Mouse (Mus musculus): ENCODE results near the gene Adcy2. TPM values are rescaled to one million over a fixed set of nuclear protein-coding genes. Genes with fewer than 3 reads are reported as not detected.

Gene Adcy2
- total and polyA plus RNA-seq, 3 experiments: not detected

GRCm38 (mm10) chr13:68815704-68816477, 183.4 kb downstream of the Adcy2 start:
- H3K4me3 ChIP-seq (ENCODE audit: control insufficient read depth in 1 of 2, insufficient read depth in 1 of 2, low read depth in 2 of 2, low read length in 2 of 2): no peak overlapping the region
- TF ChIP-seq CHD2 (IDR thresholded peaks at IDR 0.05; ENCODE audit: low read length) (no peak), TAL1 (IDR thresholded peaks at IDR 0.05; ENCODE audit: low read length) (no peak), ZKSCAN1 (IDR thresholded peaks at IDR 0.05; ENCODE audit: low read depth, low read length) (no peak), GATA1 (IDR thresholded peaks at IDR 0.05; ENCODE audit: low read depth, low read length) (no peak), JUND (IDR thresholded peaks at IDR 0.05; ENCODE audit: low read depth, low read length) (no peak), ELF1 (IDR thresholded peaks at IDR 0.05; ENCODE audit: low read depth, low read length) (no peak), POLR2AphosphoS5 (IDR thresholded peaks at IDR 0.05; ENCODE audit: borderline replicate concordance, low read depth, low read length) (no peak), MAFK (IDR thresholded peaks at IDR 0.05; ENCODE audit: borderline replicate concordance, low read depth, low read length) (no peak), CHD1 (IDR thresholded peaks at IDR 0.05; ENCODE audit: low read depth, low read length) (no peak), E2F4 (IDR thresholded peaks at IDR 0.05; ENCODE audit: borderline replicate concordance, low read depth, low read length) (no peak), USF1 (IDR thresholded peaks at IDR 0.05; ENCODE audit: low read depth, low read length) (no peak), MAX (IDR thresholded peaks at IDR 0.05; ENCODE audit: low read length) (no peak), ZMIZ1 (IDR thresholded peaks at IDR 0.05; ENCODE audit: low read depth, low read length) (no peak), HCFC1 (IDR thresholded peaks at IDR 0.05; ENCODE audit: low read depth, low read length) (no peak), USF2 (IDR thresholded peaks at IDR 0.05; ENCODE audit: borderline replicate concordance in 1 of 2, insufficient read depth in 1 of 2, low read depth in 1 of 2, low read length in 2 of 2) (no peak), MAZ (IDR thresholded peaks at IDR 0.05; ENCODE audit: low read depth, low read length) (no peak), POLR2AphosphoS2 (IDR thresholded peaks at IDR 0.05; ENCODE audit: low read length) (no peak)
- no peak overlapping the region for H3K27ac ChIP-seq (ENCODE audit: control insufficient read depth, low read depth, low read length)
- no peaks in the 10 kb centered on the region for H3K4me1 ChIP-seq (ENCODE audit: control insufficient read depth in 1 of 2, insufficient read depth in 2 of 2, low read length in 2 of 2)
- H3K9ac ChIP-seq (ENCODE audit: control insufficient read depth, low read depth, low read length, poor library complexity, severe bottlenecking): no peak overlapping the region
- no peaks in the 10 kb centered on the region for H3K27me3 ChIP-seq (ENCODE audit: control insufficient read depth in 1 of 2, insufficient read depth in 2 of 2, low read length in 2 of 2)
- H3K79me2 ChIP-seq (ENCODE audit: control insufficient read depth, insufficient read depth, low read length, poor library complexity): no peaks in the 10 kb centered on the region
- no peak for DNase-seq (ENCODE audit: low read depth, low spot score)
- H3K9me3 ChIP-seq (replicated peaks; ENCODE audit: insufficient read depth, low read length): no peaks in the 10 kb centered on the region
- no peaks in the 10 kb centered on the region for H3K36me3 ChIP-seq (ENCODE audit: control insufficient read depth in 1 of 2, insufficient read depth in 2 of 2, low read length in 2 of 2)

GRCm38 (mm10) chr13:68811185-68811584, 188.2 kb downstream of the Adcy2 start:
- no peak overlapping the region for H3K4me3 ChIP-seq (ENCODE audit: control insufficient read depth in 1 of 2, insufficient read depth in 1 of 2, low read depth in 2 of 2, low read length in 2 of 2)
- H3K4me1 ChIP-seq (ENCODE audit: control insufficient read depth in 1 of 2, insufficient read depth in 2 of 2, low read length in 2 of 2): no peaks in the 10 kb centered on the region
- H3K27ac ChIP-seq (ENCODE audit: control insufficient read depth, low read depth, low read length): no peak overlapping the region
- no peaks in the 10 kb centered on the region for H3K79me2 ChIP-seq (ENCODE audit: control insufficient read depth, insufficient read depth, low read length, poor library complexity)
- TF ChIP-seq USF2 (IDR thresholded peaks at IDR 0.05; ENCODE audit: borderline replicate concordance in 1 of 2, insufficient read depth in 1 of 2, low read depth in 1 of 2, low read length in 2 of 2) (no peak), JUND (IDR thresholded peaks at IDR 0.05; ENCODE audit: low read depth, low read length) (no peak), ETS1 (IDR thresholded peaks at IDR 0.05; ENCODE audit: low read depth, low read length) (no peak), SMC3 (IDR thresholded peaks at IDR 0.05; ENCODE audit: low read depth, low read length) (no peak), EP300 (IDR thresholded peaks at IDR 0.05; ENCODE audit: low read depth in 1 of 2, low read length in 2 of 2) (no peak), TBP (IDR thresholded peaks at IDR 0.05; ENCODE audit: low read depth, low read length) (no peak), TCF12 (IDR thresholded peaks at IDR 0.05; ENCODE audit: low read depth, low read length) (no peak), USF1 (IDR thresholded peaks at IDR 0.05; ENCODE audit: low read depth, low read length) (no peak), NRF1 (IDR thresholded peaks at IDR 0.05; ENCODE audit: insufficient read depth, low read depth, low read length, poor library complexity, severe bottlenecking) (no peak), POLR2AphosphoS5 (IDR thresholded peaks at IDR 0.05; ENCODE audit: borderline replicate concordance, low read depth, low read length) (no peak), ELF1 (IDR thresholded peaks at IDR 0.05; ENCODE audit: low read depth, low read length) (no peak), NELFE (IDR thresholded peaks at IDR 0.05; ENCODE audit: low read depth, low read length) (no peak), MAFK (IDR thresholded peaks at IDR 0.05; ENCODE audit: borderline replicate concordance, low read depth, low read length) (no peak), BHLHE40 (IDR thresholded peaks at IDR 0.05; ENCODE audit: borderline replicate concordance, low read depth, low read length) (no peak), MYC (IDR thresholded peaks at IDR 0.05; ENCODE audit: low read depth, low read length) (no peak), ZMIZ1 (IDR thresholded peaks at IDR 0.05; ENCODE audit: low read depth, low read length) (no peak), GATA1 (IDR thresholded peaks at IDR 0.05; ENCODE audit: low read depth, low read length) (no peak), UBTF (IDR thresholded peaks at IDR 0.05; ENCODE audit: borderline replicate concordance, insufficient read depth, low read depth, low read length) (no peak)
- no peak overlapping the region for H3K9ac ChIP-seq (ENCODE audit: control insufficient read depth, low read depth, low read length, poor library complexity, severe bottlenecking)
- no peaks in the 10 kb centered on the region for H3K36me3 ChIP-seq (ENCODE audit: control insufficient read depth in 1 of 2, insufficient read depth in 2 of 2, low read length in 2 of 2)
- H3K9me3 ChIP-seq (replicated peaks; ENCODE audit: insufficient read depth, low read length): no peaks in the 10 kb centered on the region
- no peak for DNase-seq (ENCODE audit: low read depth, low spot score)
- H3K27me3 ChIP-seq (ENCODE audit: control insufficient read depth in 1 of 2, insufficient read depth in 2 of 2, low read length in 2 of 2): no peaks in the 10 kb centered on the region

All from MEL (cell line).